ENCODE assay signal across 12 mouse cellular contexts in the genomic region with DNA sequence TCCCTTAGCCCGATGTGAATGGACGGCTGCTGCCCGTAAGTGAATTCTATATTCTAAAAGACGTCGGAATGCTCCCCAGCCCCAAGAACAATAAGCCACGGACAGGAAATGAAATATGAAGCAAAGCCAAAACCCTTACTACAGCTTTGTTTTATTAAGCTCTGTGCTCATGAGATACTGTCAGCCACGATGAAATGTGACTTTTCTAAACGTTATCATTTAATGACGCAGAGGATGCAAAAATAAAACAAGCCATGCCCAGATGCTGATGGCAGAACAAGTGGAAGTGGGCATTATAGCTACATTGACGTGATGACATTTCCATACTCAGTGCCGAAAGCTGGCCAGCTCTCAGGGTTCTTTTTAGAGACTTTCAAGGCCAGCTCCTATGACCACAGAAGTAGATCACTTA.
DNase-seq lines count a peak whose midpoint lies in the region; ATAC-seq lines count a peak whose summit lies in the region.
"Had no signal": no experiment of that assay in that cellular context is flagged by ENCODE, and none has a peak within 500 bp of the region (broad histone marks: within the 10 kb centered on the region; RNA-seq: fewer than 3 reads in every experiment).

No protein-coding gene starts in this region.

- H3K36me3 ChIP-seq in heart, embryonic 11.5 days (ENCODE audit: control insufficient read depth, insufficient read depth, low read length), result no peaks in the 10 kb centered on the region
- no peaks in the 10 kb centered on the region for H3K36me3 ChIP-seq in kidney, embryonic 15.5 days
- H3K36me3 ChIP-seq in forebrain, embryonic 13.5 days (ENCODE audit: poor library complexity, severe bottlenecking), result no peaks in the 10 kb centered on the region
- H3K36me3 ChIP-seq: hindbrain, embryonic 10.5 days; midbrain, embryonic 13.5 days; neural tube, embryonic 15.5 days had no signal

- peak; percentile 22 for DNase-seq in kidney, adult 18-20 months
- DNase-seq in kidney, postnatal 4 days, result no peak
- DNase-seq in lung, postnatal 25 days (ENCODE audit: low spot score), result peak; percentile 47
- no peak for DNase-seq in embryo, embryonic 10.5 days (ENCODE audit: low spot score)
- no peak for DNase-seq in gastrocnemius, adult 18-20 months (ENCODE audit: low spot score)
- DNase-seq: thymus, adult 18-20 months had no signal

- H3K4me1 ChIP-seq in heart, embryonic 11.5 days (ENCODE audit: control insufficient read depth, insufficient read depth, low read length), result no peaks in the 10 kb centered on the region; the same call in 1 of the 2 replicates
- H3K4me1 ChIP-seq in kidney, embryonic 15.5 days, result peaks cover 7% of the 10 kb centered on the region; the same call in 1 of the 2 replicates
- no peaks in the 10 kb centered on the region for H3K4me1 ChIP-seq in forebrain, embryonic 13.5 days
- H3K4me1 ChIP-seq: hindbrain, embryonic 10.5 days; midbrain, embryonic 13.5 days; neural tube, embryonic 15.5 days had no signal

- ATAC-seq in heart, embryonic 11.5 days (replicated peaks; ENCODE audit: insufficient number of reproducible peaks, low FRiP score, low TSS enrichment), result no peak
- no peak for ATAC-seq in kidney, embryonic 15.5 days (replicated peaks; ENCODE audit: low FRiP score)
- ATAC-seq in forebrain, embryonic 13.5 days, result no peak
- ATAC-seq: midbrain, embryonic 13.5 days had no signal

- no peak overlapping the region for H3K4me2 ChIP-seq in heart, embryonic 11.5 days
- no peak overlapping the region for H3K4me2 ChIP-seq in kidney, embryonic 15.5 days
- H3K4me2 ChIP-seq in forebrain, embryonic 13.5 days, result no peak overlapping the region
- H3K4me2 ChIP-seq: midbrain, embryonic 13.5 days had no signal

- H3K27me3 ChIP-seq in heart, embryonic 11.5 days (ENCODE audit: control insufficient read depth, insufficient read depth, low read length), result no peaks in the 10 kb centered on the region
- no peaks in the 10 kb centered on the region for H3K27me3 ChIP-seq in kidney, embryonic 15.5 days
- H3K27me3 ChIP-seq in forebrain, embryonic 13.5 days, result no peaks in the 10 kb centered on the region
- H3K27me3 ChIP-seq: midbrain, embryonic 13.5 days; neural tube, embryonic 15.5 days had no signal

- H3K9ac ChIP-seq in heart, embryonic 11.5 days (ENCODE audit: low read depth, low read length), result no peak overlapping the region
- H3K9ac ChIP-seq in kidney, embryonic 15.5 days, result no peak overlapping the region
- H3K9ac ChIP-seq in forebrain, embryonic 13.5 days, result no peak overlapping the region
- H3K9ac ChIP-seq: midbrain, embryonic 13.5 days; neural tube, embryonic 15.5 days had no signal

- H3K4me3 ChIP-seq in heart, embryonic 11.5 days (ENCODE audit: low read depth, low read length), result no peak overlapping the region
- H3K4me3 ChIP-seq in kidney, embryonic 15.5 days (replicated peaks), result no peak overlapping the region
- no peak overlapping the region for H3K4me3 ChIP-seq in forebrain, embryonic 13.5 days
- H3K4me3 ChIP-seq: hindbrain, embryonic 10.5 days; midbrain, embryonic 13.5 days; neural tube, embryonic 15.5 days had no signal

- 59% methylated on average over 11 of the region's 11 CpGs for WGBS in heart, embryonic 11.5 days (ENCODE audit: insufficient replicate concordance)
- WGBS in kidney, embryonic 15.5 days, result 38% methylated on average over 11 of the region's 11 CpGs
- WGBS in forebrain, embryonic 13.5 days, result 84% methylated on average over 11 of the region's 11 CpGs

- H3K9me3 ChIP-seq in heart, embryonic 11.5 days (replicated peaks; ENCODE audit: control insufficient read depth, low read length), result no peaks in the 10 kb centered on the region
- H3K9me3 ChIP-seq in kidney, embryonic 15.5 days (replicated peaks), result no peaks in the 10 kb centered on the region
- H3K9me3 ChIP-seq in forebrain, embryonic 13.5 days (replicated peaks), result no peaks in the 10 kb centered on the region
- H3K9me3 ChIP-seq: hindbrain, embryonic 10.5 days; midbrain, embryonic 13.5 days; neural tube, embryonic 15.5 days had no signal

- peak overlapping the region; percentile 57; the same call in 1 of the 2 replicates for H3K27ac ChIP-seq in heart, embryonic 11.5 days (ENCODE audit: low read depth, low read length)
- peak overlapping the region; percentile 81 for H3K27ac ChIP-seq in kidney, embryonic 15.5 days
- H3K27ac ChIP-seq in forebrain, embryonic 13.5 days, result no peak overlapping the region
- H3K27ac ChIP-seq: hindbrain, embryonic 10.5 days; midbrain, embryonic 13.5 days; neural tube, embryonic 15.5 days had no signal

Comparison
In these comparisons a context has a peak if more than half of its experiments do, and no peak if none do; other contexts are left out.
1. DNase-seq: peak in kidney, adult 18-20 months (single experiment) and lung, postnatal 25 days (single experiment); none in kidney, postnatal 4 days (0 of 2), embryo, embryonic 10.5 days (single experiment) and gastrocnemius, adult 18-20 months (single experiment).